Mouse (Mus musculus) intestine, postnatal 0 days (tissue): ENCODE data around the gene Fermt3. TPM values are rescaled to one million over a fixed set of nuclear protein-coding genes. Genes with fewer than 3 reads are reported as not detected.

Experiments
- ATAC-seq: fragments of 200-750 bp; cut with Nextera tagmentation; 2 replicates; pipeline ENCODE4 v1.8.0; 2017; ENCODE audit warnings: mild to moderate bottlenecking, moderate TSS enrichment, moderate library complexity
- H3K27ac ChIP-seq: fragments of 300-500 bp; sonication (generic); 2 replicates; pipeline ENCODE4 v1.5.1; 2014; ENCODE audit warnings: mild to moderate bottlenecking, low read depth, low read length, moderate library complexity
- H3K27me3 ChIP-seq: fragments of 300-500 bp; sonication (generic); replicated peaks from 2 replicates; pipeline ENCODE4 v1.6.1; 2014; ENCODE audit warnings: low read length, mixed read lengths; ENCODE audit not compliant: control insufficient read depth, insufficient read depth
- H3K36me3 ChIP-seq: fragments of 300-500 bp; sonication (generic); 2 replicates; pipeline ENCODE4 v1.6.1; 2014; ENCODE audit warnings: mild to moderate bottlenecking, moderate library complexity; ENCODE audit not compliant: control insufficient read depth, insufficient read depth
- H3K4me1 ChIP-seq: fragments of 300-500 bp; sonication (generic); replicated peaks from 2 replicates; pipeline ENCODE4 v1.6.1; 2014; ENCODE audit warnings: antibody characterized with exemption, low read length, mixed read lengths; ENCODE audit not compliant: control insufficient read depth, insufficient read depth
- H3K4me2 ChIP-seq: fragments of 300-500 bp; sonication (generic); replicated peaks from 2 replicates; pipeline ENCODE4 v1.6.1; 2014; ENCODE audit warnings: low read depth, mild to moderate bottlenecking, moderate library complexity
- H3K4me3 ChIP-seq: fragments of 300-500 bp; sonication (generic); 2 replicates; pipeline ENCODE4 v1.5.1; 2014; ENCODE audit warnings: low read depth, low read length
- H3K9ac ChIP-seq: fragments of 300-500 bp; sonication (generic); 2 replicates; pipeline ENCODE4 v1.6.1; 2014; ENCODE audit warnings: mild to moderate bottlenecking, low read depth, low read length
- H3K9me3 ChIP-seq: fragments of 300-500 bp; sonication (generic); 2 replicates; pipeline ENCODE4 v1.6.1; 2016; ENCODE audit warnings: mixed run types; ENCODE audit not compliant: control insufficient read depth
- CTCF ChIP-seq: sonication (generic); IDR thresholded peaks from 2 replicates; pipeline ENCODE4 v1.5.1; 2016; ENCODE audit warnings: low read depth, mild to moderate bottlenecking, control low read depth, antibody characterized with exemption, moderate library complexity
- WGBS: fragments of 180-500 bp; shearing (Covaris S2); extraction: QIAGEN DNeasy Blood & Tissue Kit; methylation state at CpG from one replicate; pipeline ENCODE4 v1.1.7; 2014; 5-methylcytosine and 5-hydroxymethylcytosine counted together
- polyA plus RNA-seq: library from polyadenylated mRNA; unstranded; fragments of >200 nt; fragmentation: Nextera tagmentation; extraction: Ambion mirVana; gene quantifications from 2 replicates; pipeline ENCODE4 v1.2.1, GENCODE M21; 2015

Gene Fermt3
- polyA plus RNA-seq, 1 experiment from 2014 or later = 8.9 TPM

DNA sequence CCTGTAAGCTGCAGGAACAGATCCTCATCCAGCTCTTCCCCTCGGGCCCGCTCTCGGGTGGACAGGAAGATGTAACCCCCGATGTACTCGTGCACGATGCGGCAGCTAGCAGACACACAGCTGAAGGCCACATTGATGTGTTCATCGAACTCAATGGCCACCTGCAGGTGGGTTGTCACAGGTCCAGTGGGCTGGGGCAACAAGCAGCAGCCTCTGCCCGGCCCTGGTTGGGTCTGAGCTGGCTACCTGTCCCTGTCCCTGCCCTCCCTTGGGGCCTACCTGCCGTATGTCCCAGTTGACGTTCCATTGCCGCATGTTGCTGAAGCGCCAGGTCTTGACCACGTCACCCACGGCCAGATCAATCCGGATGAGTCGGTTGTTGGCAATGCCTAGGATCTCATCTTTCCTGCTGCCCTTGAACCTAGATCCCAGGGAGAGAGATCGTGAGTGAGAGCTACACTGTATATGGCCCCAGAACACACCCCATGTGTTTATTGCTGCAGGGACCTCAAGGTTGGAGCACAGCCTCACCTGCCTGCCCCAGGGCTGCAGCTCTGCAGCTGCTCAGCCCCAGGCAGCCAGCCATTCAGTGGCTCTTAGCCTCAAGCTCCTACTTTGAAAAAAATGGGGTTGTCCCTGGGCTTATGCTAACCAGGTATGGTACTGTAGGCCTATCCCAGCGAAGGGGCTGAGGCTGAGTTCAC lies 19.8 kb downstream of the Fermt3 start:
- H3K27ac ChIP-seq = peak overlapping the region; percentile 73; the same call in 1 of the 2 replicates
- H3K9ac ChIP-seq = no peak overlapping the region
- H3K9me3 ChIP-seq = no peaks in the 10 kb centered on the region
- peak; percentile 81 for ATAC-seq
- H3K36me3 ChIP-seq = peaks cover 10% of the 10 kb centered on the region; the same call in 1 of the 2 replicates
- H3K27me3 ChIP-seq = no peaks in the 10 kb centered on the region
- H3K4me1 ChIP-seq = peaks cover 7% of the 10 kb centered on the region; the same call in 1 of the 2 replicates
- no peak for TF ChIP-seq CTCF
- 77% methylated on average over 19 of the region's 19 CpGs for WGBS
- H3K4me3 ChIP-seq = no peak overlapping the region
- no peak overlapping the region for H3K4me2 ChIP-seq

DNA sequence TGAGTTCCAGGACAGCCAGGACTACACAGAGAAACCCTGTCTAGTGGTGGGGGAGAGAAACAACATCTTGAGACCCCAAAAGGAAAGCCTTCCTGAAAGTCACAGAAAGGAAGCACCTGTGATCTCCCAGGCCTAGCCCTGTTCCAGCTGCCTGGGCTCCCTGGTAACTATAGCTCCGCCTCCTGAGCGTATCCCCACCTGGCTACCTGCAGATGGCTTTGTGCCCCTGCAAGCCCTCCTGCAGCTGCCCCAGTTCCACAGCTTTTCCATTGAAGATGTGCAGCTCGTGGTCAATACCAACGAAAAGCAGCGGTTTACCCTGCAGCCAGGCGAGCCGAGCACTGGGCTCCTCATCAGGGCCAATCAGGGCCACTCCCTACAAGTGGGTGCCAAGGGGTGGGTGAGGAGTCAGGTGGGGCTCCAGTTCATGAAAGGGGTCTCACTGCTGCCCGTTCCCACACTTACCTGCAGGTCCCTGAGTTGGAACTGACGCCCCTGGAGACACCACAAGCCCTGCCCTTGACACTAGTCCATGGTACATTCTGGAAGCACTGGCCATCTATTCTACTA lies 21.5 kb downstream of the Fermt3 start:
- no peaks in the 10 kb centered on the region for H3K27me3 ChIP-seq
- WGBS = 85% methylated on average over 9 of the region's 9 CpGs
- ATAC-seq = no peak
- peaks cover 10% of the 10 kb centered on the region; the same call in 1 of the 2 replicates for H3K36me3 ChIP-seq
- H3K9ac ChIP-seq = no peak overlapping the region
- H3K4me1 ChIP-seq = peaks cover 11% of the 10 kb centered on the region; the same call in 1 of the 2 replicates
- no peak overlapping the region for H3K4me3 ChIP-seq
- H3K27ac ChIP-seq = no peak overlapping the region
- TF ChIP-seq CTCF = no peak
- H3K4me2 ChIP-seq = no peak overlapping the region
- H3K9me3 ChIP-seq = no peaks in the 10 kb centered on the region

DNA sequence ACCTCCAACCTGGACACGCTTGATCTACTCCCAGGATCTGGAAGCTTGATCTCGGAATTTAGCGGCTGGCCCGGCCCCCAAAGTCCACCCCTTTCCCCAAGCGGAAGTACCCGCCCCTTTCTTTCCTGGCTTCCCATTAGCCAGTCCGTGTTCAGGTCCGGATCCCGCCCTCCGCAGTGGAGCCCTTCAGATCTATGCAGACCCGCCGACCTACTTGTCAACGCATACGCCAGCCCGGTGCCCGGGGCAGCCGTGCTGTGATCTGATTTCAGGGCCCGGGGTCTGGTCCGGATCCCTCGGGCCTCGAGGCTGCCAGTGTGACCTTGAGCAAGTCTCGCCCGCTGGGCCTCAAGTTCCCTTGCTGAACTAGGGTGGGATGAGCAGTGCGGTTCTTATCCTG lies 23.3 kb downstream of the Fermt3 start, which contains the start of the genes Nudt22 and Trpt1:
TSS of gene Nudt22 (minus strand) at position 112 of the 400 bp plus-strand sequence.
TSS of gene Trpt1 (plus strand) at position 126 of the 400 bp plus-strand sequence.
- peak; percentile 58 for ATAC-seq
- peaks cover 7% of the 10 kb centered on the region; the same call in 1 of the 2 replicates for H3K36me3 ChIP-seq
- no peak for TF ChIP-seq CTCF
- peak within 1 kb of the TSS; percentile 74 for H3K4me2 ChIP-seq
- under 1% methylated on average over 24 of the region's 24 CpGs for WGBS
- H3K27me3 ChIP-seq = no peaks in the 10 kb centered on the region
- H3K4me3 ChIP-seq = peak within 1 kb of the TSS; percentile 48
- H3K9me3 ChIP-seq = no peaks in the 10 kb centered on the region
- H3K4me1 ChIP-seq = peaks cover 13% of the 10 kb centered on the region; the same call in 1 of the 2 replicates
- H3K9ac ChIP-seq = peak within 1 kb of the TSS; percentile 47
- H3K27ac ChIP-seq = peak within 1 kb of the TSS; percentile 74

DNA sequence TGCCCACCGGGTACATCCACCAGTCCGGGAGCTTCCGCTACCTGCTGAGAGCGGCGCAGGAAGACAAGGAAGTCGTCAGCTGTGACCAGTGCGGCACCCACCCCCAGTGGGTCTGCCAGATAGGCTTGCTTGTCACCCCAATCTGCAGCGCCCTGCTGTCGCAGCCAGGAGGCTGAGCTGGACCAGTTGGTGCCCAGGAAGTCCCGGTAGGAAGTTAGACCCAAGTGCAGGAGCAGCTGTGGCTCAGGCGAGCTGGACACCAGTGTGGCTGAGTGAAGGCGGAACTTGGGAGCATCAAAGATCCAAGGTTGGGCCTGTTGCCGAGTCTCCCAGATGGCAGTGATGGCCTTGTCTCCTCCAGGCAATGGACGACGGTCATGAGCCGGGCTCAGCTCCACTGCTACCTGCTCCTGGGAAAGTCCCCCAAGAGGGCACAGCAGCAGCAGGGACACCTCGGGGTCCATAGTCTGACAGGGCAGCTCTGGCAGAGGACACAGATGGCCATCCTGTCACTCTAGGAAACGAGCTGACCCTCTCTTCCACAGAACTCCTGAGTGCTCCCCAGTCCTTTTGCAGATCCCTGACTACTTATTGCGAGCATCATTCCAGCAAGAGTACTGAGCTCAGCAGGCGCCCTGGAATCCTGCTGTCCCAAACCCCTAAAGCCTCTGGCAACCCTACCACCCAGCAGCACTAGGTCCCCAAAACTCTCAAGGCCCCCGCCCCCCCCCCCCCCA lies 23.8 kb downstream of the Fermt3 start:
- Histone ChIP-seq H3K9ac (peak overlapping the region; percentile 32), H3K9me3 (no peaks in the 10 kb centered on the region), H3K36me3 (peaks cover 6% of the 10 kb centered on the region; the same call in 1 of the 2 replicates), H3K4me1 (peaks cover 13% of the 10 kb centered on the region; the same call in 1 of the 2 replicates), H3K4me2 (peak overlapping the region; percentile 74), H3K4me3 (peak overlapping the region; percentile 48), H3K27me3 (no peaks in the 10 kb centered on the region), H3K27ac (peak overlapping the region; percentile 74)
- peak; percentile 22; the same call in 1 of the 2 replicates for TF ChIP-seq CTCF
- 42% methylated on average over 21 of the region's 21 CpGs for WGBS
- no peak for ATAC-seq

DNA sequence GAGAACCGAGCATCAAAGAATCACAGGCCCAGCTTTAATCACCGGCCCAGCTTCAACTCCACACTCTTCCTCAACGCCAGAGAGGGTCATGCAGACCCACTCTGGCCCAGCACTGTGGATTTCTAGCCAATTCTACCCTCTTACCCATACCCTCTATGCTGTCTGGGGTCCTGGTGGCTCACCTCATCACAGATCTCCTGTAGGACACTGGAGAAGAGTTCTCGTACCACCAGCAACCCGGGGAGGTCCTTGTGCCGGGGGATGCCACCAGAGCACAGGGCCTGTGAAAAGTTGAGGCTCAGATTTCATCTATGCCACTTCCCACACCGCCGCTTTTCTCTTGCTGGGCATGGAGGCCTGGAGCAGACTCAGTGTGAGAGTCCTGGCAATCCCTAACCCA lies 24.8 kb downstream of the Fermt3 start:
- no peak for ATAC-seq
- Histone ChIP-seq H3K4me2 (peak overlapping the region; percentile 74), H3K4me1 (peaks cover 9% of the 10 kb centered on the region; the same call in 1 of the 2 replicates), H3K27me3 (no peaks in the 10 kb centered on the region), H3K36me3 (no peaks in the 10 kb centered on the region; the same call in 1 of the 2 replicates), H3K9me3 (no peaks in the 10 kb centered on the region), H3K9ac (0 out of 2 replicates have a peak overlapping the region, but pooled peaks have one; percentile 23), H3K4me3 (peak overlapping the region; percentile 48), H3K27ac (peak overlapping the region; percentile 74; the same call in 1 of the 2 replicates)
- 86% methylated on average over 8 of the region's 8 CpGs for WGBS
- TF ChIP-seq CTCF = no peak
